Mouse (Mus musculus): Measurements from ENCODE around the gene 1700067K01Rik.

1700067K01Rik gene

DNA sequence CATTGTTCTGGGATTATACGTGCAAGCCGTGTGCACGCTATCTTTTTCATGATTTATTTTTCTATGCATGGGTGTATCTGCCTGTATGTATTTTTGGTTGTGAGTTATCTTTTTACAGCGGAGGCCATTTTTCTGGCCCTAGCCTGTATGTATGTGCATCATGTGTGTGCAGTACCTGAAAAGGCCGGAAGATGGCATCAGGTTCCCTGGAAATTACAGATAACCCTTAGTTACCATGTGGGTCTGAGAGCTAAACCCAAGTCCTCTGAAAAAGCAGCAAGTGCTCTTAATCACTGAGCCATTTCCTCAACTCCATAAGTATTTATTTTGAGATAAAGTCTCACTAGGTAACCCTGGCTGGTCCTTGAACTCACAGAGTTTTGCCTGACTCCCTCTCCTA, 51.9 kb downstream of the 1700067K01Rik start:
- no peak for DNase-seq (ENCODE audit: low read depth)
